Mouse (Mus musculus): ENCODE results near the gene Ccdc9.

DNA sequence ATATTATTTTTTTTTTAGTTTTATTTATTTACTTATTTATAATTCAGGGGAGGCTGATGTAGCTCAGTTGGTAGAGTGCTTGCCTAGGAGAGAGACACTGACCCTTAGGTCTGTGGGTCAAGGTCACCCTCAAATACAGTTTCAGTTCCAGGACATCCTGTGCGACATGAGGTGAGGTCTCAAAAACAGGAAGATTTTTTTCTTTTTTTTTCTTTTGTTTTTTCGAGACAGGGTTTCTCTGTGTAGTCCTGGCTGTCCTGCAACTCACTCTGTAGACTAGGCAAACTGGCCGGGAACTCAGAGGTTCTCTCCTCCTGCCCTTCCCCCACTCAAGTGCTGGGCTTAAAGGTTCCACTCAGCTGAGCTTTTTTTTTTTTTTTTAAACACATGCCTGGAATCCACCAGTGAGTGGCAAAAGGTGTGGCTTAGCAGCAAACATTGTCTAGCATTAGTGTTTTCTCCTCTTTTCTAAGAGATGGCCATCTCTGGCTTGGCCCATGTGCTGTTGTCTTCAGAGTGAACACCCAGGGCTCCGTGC is 28.7 kb upstream of the Ccdc9 start:
- TF ChIP-seq TAL1 (IDR thresholded peaks at IDR 0.05; ENCODE audit: low read length) (no peak), GATA1 (IDR thresholded peaks at IDR 0.05; ENCODE audit: low read length) (no peak)
